Mouse (Mus musculus) neural tube, embryonic 15.5 days (tissue): Measurements from ENCODE around the gene Sumf1. TPM values are rescaled to one million over a fixed set of nuclear protein-coding genes. Genes with fewer than 3 reads are reported as not detected.
A peak's percentile ranks its signal among the peaks of the same experiment; 100 is the strongest.

ENCODE experiments used
- ATAC-seq: fragments of 200-750 bp; cut with Nextera tagmentation; 2 replicates; pipeline ENCODE4 v1.8.0; 2017; ENCODE audit warnings: mild to moderate bottlenecking, moderate TSS enrichment, moderate library complexity; ENCODE audit not compliant: low FRiP score
- H3K27ac ChIP-seq: fragments of 300-500 bp; sonication (generic); replicated peaks from 2 replicates; pipeline ENCODE4 v1.5.1; 2015; ENCODE audit warnings: mild to moderate bottlenecking, inconsistent platforms
- H3K27me3 ChIP-seq: fragments of 300-500 bp; sonication (generic); replicated peaks from 2 replicates; pipeline ENCODE4 v1.6.1; 2015; ENCODE audit warnings: inconsistent platforms
- H3K36me3 ChIP-seq: fragments of 300-500 bp; sonication (generic); 2 replicates; pipeline ENCODE4 v1.6.1; 2015; ENCODE audit warnings: inconsistent platforms
- H3K4me1 ChIP-seq: fragments of 300-500 bp; sonication (generic); 2 replicates; pipeline ENCODE4 v1.6.1; 2015; ENCODE audit warnings: inconsistent platforms
- H3K4me2 ChIP-seq: fragments of 300-500 bp; sonication (generic); 2 replicates; pipeline ENCODE4 v1.6.1; 2015; ENCODE audit warnings: inconsistent platforms, mild to moderate bottlenecking, moderate library complexity
- H3K4me3 ChIP-seq: fragments of 300-500 bp; sonication (generic); replicated peaks from 2 replicates; pipeline ENCODE4 v1.5.1; 2015; ENCODE audit warnings: mild to moderate bottlenecking, inconsistent platforms
- H3K9ac ChIP-seq: fragments of 300-500 bp; sonication (generic); replicated peaks from 2 replicates; pipeline ENCODE4 v1.6.1; 2015; ENCODE audit warnings: mild to moderate bottlenecking, inconsistent platforms
- H3K9me3 ChIP-seq: fragments of 300-500 bp; sonication (generic); replicated peaks from 2 replicates; pipeline ENCODE4 v1.6.1; 2016; ENCODE audit warnings: inconsistent platforms
- WGBS: fragments of 180-500 bp; shearing (Covaris S2); methylation state at CpG from one replicate; pipeline ENCODE4 v1.1.7; 2015; ENCODE audit warnings: mixed read lengths; 5-methylcytosine and 5-hydroxymethylcytosine counted together
- polyA plus RNA-seq: library from polyadenylated mRNA; unstranded; fragments of >200 nt; fragmentation: Nextera tagmentation; extraction: Ambion mirVana; gene quantifications from 2 replicates; pipeline ENCODE4 v1.2.1, GENCODE M21; 2015

Gene Sumf1
- polyA plus RNA-seq, 1 experiment from 2014 or later, result 11.6 TPM

GRCm38 (mm10) chr6:108073071-108073470 is 112.3 kb downstream of the Sumf1 start:
- Histone ChIP-seq H3K4me3 (no peak overlapping the region), H3K4me2 (no peak overlapping the region), H3K9me3 (no peaks in the 10 kb centered on the region), H3K27me3 (no peaks in the 10 kb centered on the region), H3K9ac (no peak overlapping the region), H3K36me3 (peaks cover 6% of the 10 kb centered on the region; the same call in 1 of the 2 replicates), H3K27ac (no peak overlapping the region), H3K4me1 (no peaks in the 10 kb centered on the region)
- ATAC-seq, result no peak
- 87% methylated on average over 5 of the region's 5 CpGs for WGBS

GRCm38 (mm10) chr6:108070947-108071346 is 114.4 kb downstream of the Sumf1 start:
- no peak overlapping the region for H3K4me2 ChIP-seq
- H3K9me3 ChIP-seq, result no peaks in the 10 kb centered on the region
- no peak for ATAC-seq
- H3K4me1 ChIP-seq, result no peaks in the 10 kb centered on the region
- no peak overlapping the region for H3K4me3 ChIP-seq
- 98% methylated on average over 7 of the region's 7 CpGs for WGBS
- H3K27ac ChIP-seq, result no peak overlapping the region
- H3K27me3 ChIP-seq, result no peaks in the 10 kb centered on the region
- no peak overlapping the region for H3K9ac ChIP-seq
- peaks cover 6% of the 10 kb centered on the region; the same call in 1 of the 2 replicates for H3K36me3 ChIP-seq

- 9% methylated on average over 6 of the region's 6 CpGs for WGBS
- H3K4me2 ChIP-seq, result peak overlapping the region; percentile 58
- no peak for ATAC-seq
- no peaks in the 10 kb centered on the region for H3K9me3 ChIP-seq
- H3K9ac ChIP-seq, result peak overlapping the region; percentile 62
- no peaks in the 10 kb centered on the region for H3K36me3 ChIP-seq
- H3K27me3 ChIP-seq, result no peaks in the 10 kb centered on the region
- H3K4me3 ChIP-seq, result peak overlapping the region; percentile 57
- no peaks in the 10 kb centered on the region for H3K4me1 ChIP-seq
- peak overlapping the region; percentile 92 for H3K27ac ChIP-seq
These were observed 119.8 kb downstream of the Sumf1 start for GRCm38 (mm10) chr6:108065583-108065982.

GRCm38 (mm10) chr6:108064918-108065526 is 120.4 kb downstream of the Sumf1 start, which contains the start of gene Setmar:
Gene Setmar, plus strand, starts transcription at chr6:108065045.
- under 1% methylated on average over 24 of the region's 24 CpGs for WGBS
- Histone ChIP-seq H3K9me3 (no peaks in the 10 kb centered on the region), H3K9ac (peak within 1 kb of the TSS; percentile 62), H3K36me3 (no peaks in the 10 kb centered on the region), H3K4me2 (peak within 1 kb of the TSS; percentile 58), H3K27ac (peak within 1 kb of the TSS; percentile 92), H3K4me1 (no peaks in the 10 kb centered on the region), H3K4me3 (peak within 1 kb of the TSS; percentile 57), H3K27me3 (no peaks in the 10 kb centered on the region)
- ATAC-seq, result peak; percentile 96

GRCm38 (mm10) chr6:108061121-108061520 is 124.3 kb downstream of the Sumf1 start:
- WGBS, result 80% methylated on average over 3 of the region's 3 CpGs

GRCm38 (mm10) chr6:108058066-108058465 is 127.3 kb downstream of the Sumf1 start:
- H3K4me1 ChIP-seq, result no peaks in the 10 kb centered on the region
- WGBS, result 95% methylated on average over 5 of the region's 5 CpGs

More at GRCm38 (mm10) chr6:108061121-108061520, 124.3 kb downstream of the Sumf1 start:
- H3K4me2 ChIP-seq, result no peak overlapping the region
- ATAC-seq, result no peak
- no peak overlapping the region for H3K9ac ChIP-seq
- H3K4me3 ChIP-seq, result no peak overlapping the region
- H3K27ac ChIP-seq, result no peak overlapping the region
- H3K36me3 ChIP-seq, result no peaks in the 10 kb centered on the region
- H3K27me3 ChIP-seq, result no peaks in the 10 kb centered on the region
- no peaks in the 10 kb centered on the region for H3K9me3 ChIP-seq
- no peaks in the 10 kb centered on the region for H3K4me1 ChIP-seq

GRCm38 (mm10) chr6:108057353-108057752 is 128.0 kb downstream of the Sumf1 start:
- Histone ChIP-seq H3K4me1 (no peaks in the 10 kb centered on the region), H3K27ac (no peak overlapping the region), H3K4me3 (no peak overlapping the region), H3K9ac (no peak overlapping the region), H3K27me3 (no peaks in the 10 kb centered on the region), H3K9me3 (no peaks in the 10 kb centered on the region), H3K36me3 (no peaks in the 10 kb centered on the region), H3K4me2 (no peak overlapping the region)
- whole genome bisulfite sequencing, result 71% methylated on average over 4 of the region's 4 CpGs
- ATAC-seq, result no peak

More at GRCm38 (mm10) chr6:108058066-108058465, 127.3 kb downstream of the Sumf1 start:
- no peaks in the 10 kb centered on the region for H3K36me3 ChIP-seq
- H3K27ac ChIP-seq, result no peak overlapping the region
- no peaks in the 10 kb centered on the region for H3K27me3 ChIP-seq
- H3K4me3 ChIP-seq, result no peak overlapping the region
- no peak overlapping the region for H3K4me2 ChIP-seq
- no peak for ATAC-seq
- no peak overlapping the region for H3K9ac ChIP-seq
- H3K9me3 ChIP-seq, result no peaks in the 10 kb centered on the region

Other genes starting within 250 kb of the Sumf1 start
- 4.1 and 5.4 TPM in 2 replicates for gene Setmar, start 120.5 kb downstream of the Sumf1 start, polyA plus RNA-seq
- 3.3 and 6.4 TPM in 2 replicates for gene Itpr1, start 27.5 kb upstream of the Sumf1 start, polyA plus RNA-seq